Mouse (Mus musculus): Measurements from ENCODE around the gene Rps16. TPM values are rescaled to one million over a fixed set of nuclear protein-coding genes. Genes with fewer than 3 reads are reported as not detected.

Gene Rps16
- polyA plus RNA-seq (2012; rRNA removed), result 1,327 and 1,353 TPM in 2 replicates

GRCm38 (mm10) chr7:28350155-28350883 lies at the start of gene Rps16:
TSS of gene Rps16 (plus strand) at chr7:28350652.

GRCm38 (mm10) chr7:28301616-28302433 lies 48.6 kb upstream of the Rps16 start, which contains the start of gene Dll3:
TSS of gene Dll3 (minus strand) at chr7:28302238.

GRCm38 (mm10) chr7:28311926-28312543 lies 38.4 kb upstream of the Rps16 start, which contains the start of gene Timm50:
TSS of gene Timm50 (minus strand) at chr7:28312072.

GRCm38 (mm10) chr7:28338108-28338998 lies 12.1 kb upstream of the Rps16 start, which contains the start of gene Supt5:
TSS of gene Supt5 (minus strand) at chr7:28338746.

GRCm38 (mm10) chr7:28372251-28373108 lies 22.0 kb downstream of the Rps16 start, which contains the start of gene Plekhg2:
TSS of gene Plekhg2 (minus strand) at chr7:28372599.

GRCm38 (mm10) chr7:28380237-28381016 lies 30.0 kb downstream of the Rps16 start, which contains the start of gene Zfp36:
TSS of gene Zfp36 (minus strand) at chr7:28380253.

GRCm38 (mm10) chr7:28392429-28393271 lies 42.2 kb downstream of the Rps16 start, which contains the start of the genes Med29 and Paf1:
TSS of gene Med29 (minus strand) at chr7:28392708.
TSS of gene Paf1 (plus strand) at chr7:28392951.

Other genes with a start within 250 kb of the Rps16 start
- gene 9530053A07Rik, start 221.2 kb upstream of the Rps16 start, polyA plus RNA-seq (2012; rRNA removed), result 0.04 and 0.05 TPM in 2 replicates
- gene Fbl, start 180.9 kb upstream of the Rps16 start, polyA plus RNA-seq (2012; rRNA removed), result 244 and 245 TPM in 2 replicates
- 34.0 and 36.4 TPM in 2 replicates for gene Dyrk1b, start 171.2 kb upstream of the Rps16 start, polyA plus RNA-seq (2012; rRNA removed)
- gene Eid2, start 82.8 kb upstream of the Rps16 start, polyA plus RNA-seq (2012; rRNA removed), result 59.8 and 66.6 TPM in 2 replicates
- gene Eid2b, start 72.9 kb upstream of the Rps16 start, polyA plus RNA-seq (2012; rRNA removed), result 29.6 and 37.8 TPM in 2 replicates
- gene Selenov, start 59.5 kb upstream of the Rps16 start, polyA plus RNA-seq (2012; rRNA removed), result 0.65 and 0.87 TPM in 2 replicates
- gene Dll3, start 48.4 kb upstream of the Rps16 start, polyA plus RNA-seq (2012; rRNA removed), result 25.5 and 33.0 TPM in 2 replicates
- gene Timm50, start 38.6 kb upstream of the Rps16 start, polyA plus RNA-seq (2012; rRNA removed), result 99.0 and 110 TPM in 2 replicates
- 122 and 126 TPM in 2 replicates for gene Supt5, start 11.9 kb upstream of the Rps16 start, polyA plus RNA-seq (2012; rRNA removed)
- 29.3 and 33.4 TPM in 2 replicates for gene Plekhg2, start 21.9 kb downstream of the Rps16 start, polyA plus RNA-seq (2012; rRNA removed)
- 4.3 and 6.1 TPM in 2 replicates for gene Zfp36, start 29.6 kb downstream of the Rps16 start, polyA plus RNA-seq (2012; rRNA removed)
- 46.6 and 46.8 TPM in 2 replicates for gene Med29, start 42.1 kb downstream of the Rps16 start, polyA plus RNA-seq (2012; rRNA removed)
- gene Paf1, start 42.3 kb downstream of the Rps16 start, polyA plus RNA-seq (2012; rRNA removed), result 111 and 114 TPM in 2 replicates
- gene Gmfg, start 86.8 kb downstream of the Rps16 start, polyA plus RNA-seq (2012; rRNA removed), result 5.3 and 6.4 TPM in 2 replicates
- gene Lrfn1, start 101.3 kb downstream of the Rps16 start, polyA plus RNA-seq (2012; rRNA removed), result 40.4 and 41.7 TPM in 2 replicates
- gene Ifnl2, start 159.8 kb downstream of the Rps16 start, polyA plus RNA-seq (2012; rRNA removed), result not detected in 2 replicates
- gene Ifnl3, start 172.2 kb downstream of the Rps16 start, polyA plus RNA-seq (2012; rRNA removed), result not detected in 2 replicates
- gene Sycn, start 190.2 kb downstream of the Rps16 start, polyA plus RNA-seq (2012; rRNA removed), result not detected in 2 replicates
- gene Nccrp1, start 196.6 kb downstream of the Rps16 start, polyA plus RNA-seq (2012; rRNA removed), result 0.10 and 0.20 TPM in 2 replicates
- gene Samd4b, start 247.5 kb downstream of the Rps16 start, polyA plus RNA-seq (2012; rRNA removed), result 66.8 and 66.9 TPM in 2 replicates
- 20.4 and 22.5 TPM in 2 replicates for gene Pak4, start 247.5 kb downstream of the Rps16 start, polyA plus RNA-seq (2012; rRNA removed)

Data from central nervous system, embryonic 14 days (tissue).